Mouse (Mus musculus) lung, embryonic 16.5 days (tissue): ENCODE data around the gene Ypel3. TPM values are rescaled to one million over a fixed set of nuclear protein-coding genes. Genes with fewer than 3 reads are reported as not detected.

Experiments used
- ATAC-seq: fragments of 200-750 bp; cut with Nextera tagmentation; 2 replicates; pipeline ENCODE4 v1.8.0; 2017; ENCODE audit warnings: low read depth, mild to moderate bottlenecking, moderate library complexity
- H3K27ac ChIP-seq: fragments of 300-500 bp; sonication (generic); 2 replicates; pipeline ENCODE4 v1.5.1; 2014; ENCODE audit warnings: mild to moderate bottlenecking, control low read depth, low read length
- H3K27me3 ChIP-seq: fragments of 300-500 bp; sonication (generic); 2 replicates; pipeline ENCODE4 v1.6.1; 2014; ENCODE audit warnings: low read depth, low read length, mixed read lengths; ENCODE audit not compliant: control insufficient read depth, insufficient read depth
- H3K36me3 ChIP-seq: fragments of 300-500 bp; sonication (generic); 2 replicates; pipeline ENCODE4 v1.6.1; 2014; ENCODE audit warnings: low read length; ENCODE audit not compliant: control insufficient read depth, insufficient read depth
- H3K4me1 ChIP-seq: fragments of 300-500 bp; sonication (generic); replicated peaks from 2 replicates; pipeline ENCODE4 v1.6.1; 2014; ENCODE audit warnings: low read length, mixed read lengths; ENCODE audit not compliant: control insufficient read depth, insufficient read depth
- H3K4me2 ChIP-seq: fragments of 300-500 bp; sonication (generic); 2 replicates; pipeline ENCODE4 v1.6.1; 2014; ENCODE audit warnings: low read depth, low read length, control low read depth
- H3K4me3 ChIP-seq: fragments of 300-500 bp; sonication (generic); 2 replicates; pipeline ENCODE4 v1.5.1; 2014; ENCODE audit warnings: mild to moderate bottlenecking, low read length, control low read depth
- H3K9ac ChIP-seq: fragments of 300-500 bp; sonication (generic); 2 replicates; pipeline ENCODE4 v1.6.1; 2014; ENCODE audit warnings: low read length, control low read depth
- H3K9me3 ChIP-seq: fragments of 300-500 bp; sonication (generic); 2 replicates; pipeline ENCODE4 v1.6.1; 2016; ENCODE audit warnings: low read length; ENCODE audit not compliant: control insufficient read depth
- WGBS: fragments of 180-500 bp; shearing (Covaris S2); extraction: QIAGEN DNeasy Blood & Tissue Kit; methylation state at CpG from one replicate; pipeline ENCODE4 v1.1.7; 2014; 5-methylcytosine and 5-hydroxymethylcytosine counted together
- polyA plus RNA-seq: library from polyadenylated mRNA; unstranded; fragments of >200 nt; fragmentation: Nextera tagmentation; extraction: Ambion mirVana; gene quantifications from 2 replicates; pipeline ENCODE4 v1.2.1, GENCODE M21; 2015

Ypel3 gene
- polyA plus RNA-seq, 1 experiment from 2014 or later: 111 TPM

DNA sequence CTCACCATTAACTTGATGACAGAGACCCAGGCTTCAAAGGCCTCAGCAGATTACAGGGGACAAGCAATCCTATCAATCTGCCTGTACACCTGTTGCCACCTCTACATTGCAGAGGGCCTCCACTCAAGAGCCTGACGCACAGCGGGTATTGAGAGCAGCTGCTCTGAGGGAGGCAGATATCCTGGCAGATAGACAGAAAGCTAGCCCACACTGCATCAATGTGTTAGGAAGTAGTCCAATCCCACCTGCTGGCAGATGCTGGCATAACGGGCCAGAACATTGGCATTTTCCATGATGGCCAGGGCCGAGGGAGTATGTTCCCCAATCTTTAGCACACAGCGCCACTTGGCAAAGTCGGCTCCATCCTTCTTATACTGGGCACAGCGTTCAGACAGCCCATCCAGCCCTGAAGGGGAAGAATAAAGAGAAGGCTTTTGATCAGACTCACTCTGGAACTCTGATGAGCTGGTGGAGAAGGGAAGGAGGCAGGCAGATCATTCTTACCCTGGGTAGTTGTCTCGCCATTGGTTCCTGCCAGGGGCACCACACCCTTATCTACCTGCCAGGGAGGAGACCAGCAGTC lies 19.7 kb downstream of the Ypel3 start:
- ATAC-seq: no peak
- Histone ChIP-seq H3K36me3 (peaks cover 24% of the 10 kb centered on the region), H3K9ac (peak overlapping the region; percentile 86; the same call in 1 of the 2 replicates), H3K27me3 (no peaks in the 10 kb centered on the region), H3K4me1 (peaks cover 30% of the 10 kb centered on the region), H3K27ac (no peak overlapping the region), H3K9me3 (no peaks in the 10 kb centered on the region), H3K4me2 (peak overlapping the region; percentile 88; the same call in 1 of the 2 replicates), H3K4me3 (no peak overlapping the region)
- 73% methylated on average over 8 of the region's 8 CpGs for WGBS

DNA sequence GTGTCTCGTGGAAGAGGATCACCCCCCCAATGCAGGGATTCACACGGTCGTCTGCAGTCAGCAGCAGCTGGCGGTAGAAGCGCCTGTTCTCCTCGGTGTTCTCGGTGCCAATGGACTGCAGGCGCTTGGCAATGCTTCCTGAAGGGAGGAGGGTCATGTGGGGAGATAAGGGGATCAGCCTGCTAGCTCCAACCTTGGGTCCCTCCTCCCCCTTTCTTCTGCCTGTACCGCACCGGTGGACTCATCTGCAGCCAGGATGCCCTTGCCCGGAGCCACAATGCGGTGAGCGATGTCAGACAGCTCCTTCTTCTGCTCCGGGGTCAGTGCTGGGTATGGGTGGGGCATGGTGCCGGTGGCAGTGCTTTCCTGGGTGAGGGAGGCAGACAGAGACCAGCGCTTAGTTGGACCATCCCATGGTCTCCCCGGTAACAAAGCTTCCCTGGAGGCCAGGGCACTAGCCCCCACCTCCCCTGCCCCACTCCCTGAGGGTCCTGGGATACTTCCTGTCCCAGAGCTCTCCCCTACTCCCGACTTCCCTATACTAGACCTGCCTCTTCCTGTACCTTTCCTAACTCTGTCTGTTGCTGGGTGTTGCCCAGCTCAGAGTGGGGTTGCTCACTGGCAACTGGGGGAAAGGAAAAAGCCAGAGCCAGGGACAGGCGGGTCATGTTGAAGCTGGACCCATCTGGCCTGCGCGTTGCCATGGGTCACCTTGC lies 20.8 kb downstream of the Ypel3 start, which contains the start of gene Fam57b:
Fam57b (plus strand) TSS at position 258 of the 716 bp plus-strand sequence.
- Histone ChIP-seq H3K9me3 (no peaks in the 10 kb centered on the region), H3K9ac (peak within 1 kb of the TSS; percentile 86), H3K36me3 (peaks cover 24% of the 10 kb centered on the region), H3K27ac (peak within 1 kb of the TSS; percentile 87), H3K4me3 (peak within 1 kb of the TSS; percentile 74), H3K4me1 (peaks cover 30% of the 10 kb centered on the region), H3K27me3 (no peaks in the 10 kb centered on the region), H3K4me2 (peak within 1 kb of the TSS; percentile 88)
- no peak for ATAC-seq
- 20% methylated on average over 21 of the region's 21 CpGs for WGBS

- no peaks in the 10 kb centered on the region for H3K9me3 ChIP-seq
- H3K4me3 ChIP-seq: peak overlapping the region; percentile 74
- H3K27ac ChIP-seq: peak overlapping the region; percentile 87
- H3K36me3 ChIP-seq: peaks cover 24% of the 10 kb centered on the region
- H3K27me3 ChIP-seq: no peaks in the 10 kb centered on the region
- no peak for ATAC-seq
- H3K4me1 ChIP-seq: peaks cover 26% of the 10 kb centered on the region
- peak overlapping the region; percentile 88 for H3K4me2 ChIP-seq
- peak overlapping the region; percentile 86 for H3K9ac ChIP-seq
- under 1% methylated on average over 39 of the region's 40 CpGs for WGBS
These were observed 21.6 kb downstream of the Ypel3 start for GRCm38 (mm10) chr7:126798127-126799049.

GRCm38 (mm10) chr7:126799050-126799467 lies 22.3 kb downstream of the Ypel3 start:
- H3K9me3 ChIP-seq: no peaks in the 10 kb centered on the region
- H3K4me2 ChIP-seq: peak overlapping the region; percentile 88
- peaks cover 24% of the 10 kb centered on the region for H3K36me3 ChIP-seq
- peak overlapping the region; percentile 74 for H3K4me3 ChIP-seq
- peak overlapping the region; percentile 86 for H3K9ac ChIP-seq
- H3K27ac ChIP-seq: peak overlapping the region; percentile 98
- H3K4me1 ChIP-seq: peaks cover 26% of the 10 kb centered on the region
- ATAC-seq: peak; percentile 98
- WGBS: 0% methylated on average over 31 of the region's 36 CpGs
- H3K27me3 ChIP-seq: no peaks in the 10 kb centered on the region

- peak overlapping the region; percentile 72 for H3K4me2 ChIP-seq
- H3K4me3 ChIP-seq: peak overlapping the region; percentile 74
- 2% methylated on average over 37 of the region's 38 CpGs for WGBS
- no peaks in the 10 kb centered on the region for H3K9me3 ChIP-seq
- H3K36me3 ChIP-seq: peaks cover 22% of the 10 kb centered on the region
- peaks cover 26% of the 10 kb centered on the region for H3K4me1 ChIP-seq
- peak overlapping the region; percentile 98 for H3K27ac ChIP-seq
- H3K27me3 ChIP-seq: no peaks in the 10 kb centered on the region
- peak; percentile 94 for ATAC-seq
- H3K9ac ChIP-seq: peak overlapping the region; percentile 74
These were observed 22.9 kb downstream of the Ypel3 start for GRCm38 (mm10) chr7:126799468-126800268.

DNA sequence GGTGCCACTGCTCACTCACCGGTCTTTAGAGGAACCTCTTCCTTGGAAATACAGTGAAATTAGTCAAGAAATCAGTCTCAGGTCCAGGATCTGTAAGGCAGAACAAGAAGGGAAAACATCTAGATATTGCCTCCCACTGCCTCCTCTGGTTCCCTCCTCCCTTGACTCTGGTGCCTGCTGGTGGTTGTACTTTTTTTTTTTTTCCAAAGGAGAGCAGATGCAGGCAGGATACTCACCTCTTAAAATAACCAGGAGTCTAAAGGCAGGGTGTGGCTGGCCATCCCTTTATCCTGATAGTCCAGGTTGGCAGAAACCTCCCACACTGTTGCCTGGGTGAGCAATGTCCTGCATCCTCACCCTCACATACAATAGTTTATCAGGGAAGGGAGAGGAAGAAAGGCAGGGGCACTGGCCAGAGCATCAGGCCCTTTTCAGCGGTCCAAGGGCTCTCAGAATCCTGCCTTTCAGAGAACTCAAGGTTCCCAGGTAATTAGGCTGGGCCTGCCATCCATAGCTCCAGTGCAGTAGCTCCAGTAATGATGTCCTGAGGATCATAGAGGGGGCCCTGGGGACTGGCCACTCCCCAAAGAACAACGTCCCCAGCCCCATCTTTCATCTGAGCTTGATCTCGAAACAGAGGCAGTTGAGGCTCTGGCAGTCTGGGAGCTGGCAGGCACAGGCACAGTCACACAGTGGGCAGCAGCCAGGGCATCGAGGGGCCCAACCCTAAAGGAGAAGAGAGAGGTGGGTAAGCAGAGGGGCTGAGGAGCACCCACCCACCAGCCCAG lies 23.7 kb downstream of the Ypel3 start:
- H3K27ac ChIP-seq: peak overlapping the region; percentile 98
- ATAC-seq: no peak
- H3K4me2 ChIP-seq: peak overlapping the region; percentile 72
- peaks cover 16% of the 10 kb centered on the region for H3K36me3 ChIP-seq
- H3K9me3 ChIP-seq: no peaks in the 10 kb centered on the region
- peak overlapping the region; percentile 74 for H3K4me3 ChIP-seq
- peak overlapping the region; percentile 74 for H3K9ac ChIP-seq
- H3K4me1 ChIP-seq: peaks cover 26% of the 10 kb centered on the region
- no peaks in the 10 kb centered on the region for H3K27me3 ChIP-seq
- WGBS: 56% methylated on average over 5 of the region's 5 CpGs

DNA sequence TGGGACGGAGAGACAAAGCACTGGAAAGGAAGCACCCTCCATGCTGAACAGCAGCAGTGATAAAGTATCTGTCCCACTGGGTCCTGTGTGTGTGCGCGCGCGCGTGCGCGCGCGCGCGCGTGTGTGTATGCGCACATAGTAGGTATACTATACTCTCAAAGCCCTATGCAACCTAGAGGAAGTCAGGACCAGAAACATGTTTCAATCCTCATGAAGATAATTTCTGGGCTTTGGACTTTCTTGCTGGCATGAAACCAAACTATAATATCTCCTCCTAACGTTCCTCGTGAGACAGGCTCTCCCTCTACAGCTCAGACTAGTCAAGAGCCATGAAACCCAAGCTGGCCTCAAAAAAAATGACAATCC lies 24.3 kb downstream of the Ypel3 start:
- Histone ChIP-seq H3K4me2 (no peak overlapping the region), H3K27ac (no peak overlapping the region), H3K36me3 (peaks cover 12% of the 10 kb centered on the region), H3K27me3 (no peaks in the 10 kb centered on the region), H3K4me1 (peaks cover 26% of the 10 kb centered on the region), H3K9me3 (no peaks in the 10 kb centered on the region), H3K9ac (0 out of 2 replicates have a peak overlapping the region, but pooled peaks have one; percentile 74), H3K4me3 (no peak overlapping the region)
- 90% methylated on average over 16 of the region's 16 CpGs for WGBS
- no peak for ATAC-seq
